Mouse (Mus musculus) heart, embryonic 10.5 days (tissue): ENCODE results near the gene H1f0. TPM values are rescaled to one million over a fixed set of nuclear protein-coding genes. Genes with fewer than 3 reads are reported as not detected.

Experiments
- DNase-seq: peaks from one replicate; pipeline ENCODE4 v3.0.0-alpha.2; 2017; ENCODE audit warnings: low spot score
- H3K27ac ChIP-seq: fragments of 300-500 bp; sonication (generic); 2 replicates; pipeline ENCODE4 v1.5.1; 2016; ENCODE audit warnings: mild to moderate bottlenecking
- H3K27me3 ChIP-seq: fragments of 300-500 bp; sonication (generic); 2 replicates; pipeline ENCODE4 v1.6.1; 2016; ENCODE audit warnings: mild to moderate bottlenecking; ENCODE audit not compliant: poor library complexity, insufficient read depth, severe bottlenecking
- H3K36me3 ChIP-seq: fragments of 300-500 bp; sonication (generic); 2 replicates; pipeline ENCODE4 v1.6.1; 2016; ENCODE audit warnings: mild to moderate bottlenecking, moderate library complexity
- H3K4me1 ChIP-seq: fragments of 300-500 bp; sonication (generic); 2 replicates; pipeline ENCODE4 v1.6.1; 2016; ENCODE audit warnings: mild to moderate bottlenecking
- H3K4me3 ChIP-seq: fragments of 300-500 bp; sonication (generic); 2 replicates; pipeline ENCODE4 v1.5.1; 2016; ENCODE audit warnings: mild to moderate bottlenecking, moderate library complexity
- H3K9me3 ChIP-seq: fragments of 300-500 bp; sonication (generic); 2 replicates; pipeline ENCODE4 v1.6.1; 2016; ENCODE audit warnings: mild to moderate bottlenecking, moderate library complexity
- WGBS: fragments of 180-500 bp; shearing (Covaris S2); methylation state at CpG from one replicate; pipeline ENCODE4 v1.1.7; 2016; 5-methylcytosine and 5-hydroxymethylcytosine counted together
- polyA plus RNA-seq: library from polyadenylated mRNA; unstranded; fragments of >200 nt; fragmentation: Nextera tagmentation; extraction: Ambion mirVana; gene quantifications from 2 replicates; pipeline ENCODE4 v1.2.1, GENCODE M21; 2016

H1f0 gene
- polyA plus RNA-seq, 1 experiment from 2014 or later: 250 TPM

- peak overlapping the region; percentile 23; the same call in 1 of the 2 replicates for H3K27ac ChIP-seq
- no peaks in the 10 kb centered on the region for H3K9me3 ChIP-seq
- H3K4me1 ChIP-seq: peaks cover 33% of the 10 kb centered on the region
- no peak for DNase-seq
- 54% methylated on average over 5 of the region's 5 CpGs for WGBS
- H3K4me3 ChIP-seq: no peak overlapping the region
- peaks cover 24% of the 10 kb centered on the region for H3K36me3 ChIP-seq
- H3K27me3 ChIP-seq: 0 out of 2 replicates have a peak, but pooled peaks cover 4% of the 10 kb centered on the region
These were observed 18.5 kb upstream of the H1f0 start for GRCm38 (mm10) chr15:79009734-79010133.

- DNase-seq: no peak
- Histone ChIP-seq H3K9me3 (no peaks in the 10 kb centered on the region), H3K4me1 (peaks cover 33% of the 10 kb centered on the region), H3K4me3 (no peak overlapping the region), H3K27ac (0 out of 2 replicates have a peak overlapping the region, but pooled peaks have one; percentile 19), H3K36me3 (peaks cover 6% of the 10 kb centered on the region), H3K27me3 (0 out of 2 replicates have a peak, but pooled peaks cover 4% of the 10 kb centered on the region)
- 47% methylated on average over 10 of the region's 10 CpGs for WGBS
These were observed 16.7 kb upstream of the H1f0 start for GRCm38 (mm10) chr15:79011550-79011949.

- Histone ChIP-seq H3K27me3 (0 out of 2 replicates have a peak, but pooled peaks cover 4% of the 10 kb centered on the region), H3K4me1 (peaks cover 33% of the 10 kb centered on the region), H3K9me3 (no peaks in the 10 kb centered on the region), H3K4me3 (no peak overlapping the region), H3K27ac (no peak overlapping the region), H3K36me3 (no peaks in the 10 kb centered on the region)
- no peak for DNase-seq
- 63% methylated on average over 7 of the region's 7 CpGs for WGBS
These were observed 14.9 kb upstream of the H1f0 start for GRCm38 (mm10) chr15:79013382-79013781.

GRCm38 (mm10) chr15:79018191-79018590 lies 10.1 kb upstream of the H1f0 start:
- Histone ChIP-seq H3K27ac (no peak overlapping the region), H3K9me3 (no peaks in the 10 kb centered on the region), H3K36me3 (no peaks in the 10 kb centered on the region), H3K4me3 (no peak overlapping the region), H3K27me3 (0 out of 2 replicates have a peak, but pooled peaks cover 4% of the 10 kb centered on the region), H3K4me1 (peaks cover 19% of the 10 kb centered on the region)
- 50% methylated on average over 4 of the region's 4 CpGs for WGBS
- DNase-seq: no peak

GRCm38 (mm10) chr15:79018886-79019285 lies 9.4 kb upstream of the H1f0 start:
- no peaks in the 10 kb centered on the region for H3K9me3 ChIP-seq
- H3K4me1 ChIP-seq: peaks cover 17% of the 10 kb centered on the region
- peak overlapping the region; percentile 32 for H3K27ac ChIP-seq
- H3K4me3 ChIP-seq: no peak overlapping the region
- H3K27me3 ChIP-seq: no peaks in the 10 kb centered on the region
- WGBS: 62% methylated on average over 3 of the region's 3 CpGs
- no peaks in the 10 kb centered on the region for H3K36me3 ChIP-seq
- DNase-seq: no peak

- Histone ChIP-seq H3K4me3 (no peak overlapping the region), H3K36me3 (no peaks in the 10 kb centered on the region), H3K27ac (peak overlapping the region; percentile 56), H3K4me1 (peaks cover 37% of the 10 kb centered on the region), H3K9me3 (no peaks in the 10 kb centered on the region), H3K27me3 (peaks cover 18% of the 10 kb centered on the region; the same call in 1 of the 2 replicates)
- no peak for DNase-seq
- 55% methylated on average over 10 of the region's 10 CpGs for WGBS
These were observed 5.5 kb upstream of the H1f0 start for GRCm38 (mm10) chr15:79022671-79023230.

GRCm38 (mm10) chr15:79023366-79023765 lies 4.9 kb upstream of the H1f0 start:
- H3K4me3 ChIP-seq: no peak overlapping the region
- H3K27ac ChIP-seq: peak overlapping the region; percentile 56; the same call in 1 of the 2 replicates
- H3K9me3 ChIP-seq: no peaks in the 10 kb centered on the region
- H3K27me3 ChIP-seq: peaks cover 18% of the 10 kb centered on the region; the same call in 1 of the 2 replicates
- 62% methylated on average over 1 of the region's 1 CpGs for WGBS
- H3K4me1 ChIP-seq: peaks cover 43% of the 10 kb centered on the region
- no peaks in the 10 kb centered on the region for H3K36me3 ChIP-seq
- no peak for DNase-seq

GRCm38 (mm10) chr15:79025687-79026308 lies 2.5 kb upstream of the H1f0 start:
- DNase-seq: no peak

GRCm38 (mm10) chr15:79026511-79027290 lies 1.5 kb upstream of the H1f0 start:
- no peak for DNase-seq
- H3K27me3 ChIP-seq: peaks cover 18% of the 10 kb centered on the region; the same call in 1 of the 2 replicates
- H3K4me1 ChIP-seq: peaks cover 59% of the 10 kb centered on the region
- H3K4me3 ChIP-seq: peak overlapping the region; percentile 83
- no peaks in the 10 kb centered on the region for H3K36me3 ChIP-seq
- H3K27ac ChIP-seq: peak overlapping the region; percentile 100
- no peaks in the 10 kb centered on the region for H3K9me3 ChIP-seq
- WGBS: 37% methylated on average over 14 of the region's 14 CpGs

More at GRCm38 (mm10) chr15:79025687-79026308, 2.5 kb upstream of the H1f0 start:
- WGBS: 8% methylated on average over 16 of the region's 18 CpGs
- Histone ChIP-seq H3K9me3 (no peaks in the 10 kb centered on the region), H3K4me1 (peaks cover 53% of the 10 kb centered on the region), H3K27ac (peak overlapping the region; percentile 77), H3K4me3 (peak overlapping the region; percentile 53), H3K27me3 (peaks cover 18% of the 10 kb centered on the region; the same call in 1 of the 2 replicates), H3K36me3 (no peaks in the 10 kb centered on the region)

GRCm38 (mm10) chr15:79027291-79028205 lies 702 bp upstream of the H1f0 start:
- DNase-seq: no peak
- peaks cover 58% of the 10 kb centered on the region for H3K4me1 ChIP-seq
- 7% methylated on average over 38 of the region's 46 CpGs for WGBS

GRCm38 (mm10) chr15:79028823-79029484 lies 704 bp downstream of the H1f0 start:
- no peaks in the 10 kb centered on the region for H3K9me3 ChIP-seq
- peaks cover 18% of the 10 kb centered on the region; the same call in 1 of the 2 replicates for H3K27me3 ChIP-seq
- H3K4me3 ChIP-seq: peak overlapping the region; percentile 83
- peak; percentile 85 for DNase-seq
- WGBS: 32% methylated on average over 16 of the region's 16 CpGs
- no peaks in the 10 kb centered on the region for H3K36me3 ChIP-seq
- peaks cover 48% of the 10 kb centered on the region for H3K4me1 ChIP-seq
- H3K27ac ChIP-seq: peak overlapping the region; percentile 100

More at GRCm38 (mm10) chr15:79027291-79028205, 702 bp upstream of the H1f0 start:
- no peaks in the 10 kb centered on the region for H3K36me3 ChIP-seq
- peak overlapping the region; percentile 83 for H3K4me3 ChIP-seq
- H3K9me3 ChIP-seq: no peaks in the 10 kb centered on the region
- H3K27ac ChIP-seq: peak overlapping the region; percentile 100
- peaks cover 18% of the 10 kb centered on the region; the same call in 1 of the 2 replicates for H3K27me3 ChIP-seq
